Mouse (Mus musculus): ENCODE results near the gene Hmgn2. TPM values are rescaled to one million over a fixed set of nuclear protein-coding genes. Genes with fewer than 3 reads are reported as not detected.

Hmgn2 gene
- total RNA-seq, 4 experiments from 2014 or later, result 28.5 to 36.6 (median 31.6) TPM

- no peak for DNase-seq (ENCODE audit: low spot score in 2 of 2)
Measured at GRCm38 (mm10) chr4:133925204-133925603, 43.2 kb downstream of the Hmgn2 start.

GRCm38 (mm10) chr4:133923743-133924142, 44.7 kb downstream of the Hmgn2 start:
- no peak for DNase-seq (ENCODE audit: low spot score in 2 of 2)

- peak; percentile 23 to 33 for DNase-seq (ENCODE audit: low spot score in 2 of 2)
Measured at GRCm38 (mm10) chr4:133918093-133918825, 50.2 kb downstream of the Hmgn2 start.

Other genes starting within 250 kb of the Hmgn2 start
- 10 to 100 TPM; 23.3 to 27.5 (median 26.0) TPM for gene Arid1a, start 211.9 kb downstream of the Hmgn2 start, total RNA-seq (2022)
- 1 to 10 TPM; 3.3 to 4.7 (median 4.0) TPM for gene Rps6ka1, start 80.9 kb downstream of the Hmgn2 start, total RNA-seq (2022)
- gene Dhdds, start 32.3 kb upstream of the Hmgn2 start, total RNA-seq (2022), result 1 to 10 TPM; 8.0 to 9.1 (median 8.8) TPM
- gene Lin28a, start 50.2 kb upstream of the Hmgn2 start, total RNA-seq (2022), result under 1 TPM; 0.39 to 0.96 (median 0.60) TPM
- not detected for gene Zfp683, start 85.2 kb upstream of the Hmgn2 start, total RNA-seq (2022)
- not detected for gene Crybg2, start 92.2 kb upstream of the Hmgn2 start, total RNA-seq (2022)
- gene Cd52, start 126.4 kb upstream of the Hmgn2 start, total RNA-seq (2022), result under 1 TPM in 1 of 4 experiments, not detected in 3; 0.85 TPM
- 1 to 10 TPM; 1.0 to 2.3 (median 1.9) TPM for gene Ubxn11, start 133.9 kb upstream of the Hmgn2 start, total RNA-seq (2022)
- 10 to 100 TPM in 3 of 4 experiments, 1 to 10 TPM in 1; 9.0 to 16.5 (median 13.4) TPM for gene Sh3bgrl3, start 160.1 kb upstream of the Hmgn2 start, total RNA-seq (2022)
- gene Cep85, start 218.5 kb upstream of the Hmgn2 start, total RNA-seq (2022), result 10 to 100 TPM; 46.5 to 67.7 (median 55.8) TPM
- not detected for gene Gm7534, start 234.4 kb upstream of the Hmgn2 start, total RNA-seq (2022)